Mouse (Mus musculus) MEL (cell line): ENCODE results near the gene Cdkn3. TPM values are rescaled to one million over a fixed set of nuclear protein-coding genes. Genes with fewer than 3 reads are reported as not detected.

Source experiments
- DNase-seq: peaks from one replicate; pipeline ENCODE4 v3.0.0; 2011; ENCODE audit warnings: low read depth, low spot score
- H3K27ac ChIP-seq: 2 replicates; pipeline ENCODE4 v1.5.1; 2012; ENCODE audit warnings: low read depth, mild to moderate bottlenecking, control low read depth, low read length, moderate library complexity; ENCODE audit not compliant: control insufficient read depth
- H3K27me3 ChIP-seq, 2 experiments: fragments of 150-350 bp in 1 of 2; sonication (generic) in 1 of 2; 2 replicates each; pipeline ENCODE4 v1.6.1; 2012; ENCODE audit warnings: low read length in 2 of 2, mild to moderate bottlenecking in 2 of 2, improper control_type of control experiment in 1 of 2, moderate library complexity in 1 of 2; ENCODE audit not compliant: insufficient read depth in 2 of 2, control insufficient read depth in 1 of 2
- H3K36me3 ChIP-seq, 2 experiments: 2 replicates each; pipeline ENCODE4 v1.6.1; 2012 to 2014; ENCODE audit warnings: low read length in 2 of 2, improper control_type of control experiment in 1 of 2, inconsistent platforms in 1 of 2, mild to moderate bottlenecking in 1 of 2; ENCODE audit not compliant: insufficient read depth in 2 of 2, control insufficient read depth in 1 of 2
- H3K4me1 ChIP-seq, 2 experiments: fragments of 150-350 bp in 1 of 2; sonication (generic) in 1 of 2; 2 replicates each; pipeline ENCODE4 v1.6.1; 2012; ENCODE audit warnings: low read length in 2 of 2, improper control_type of control experiment in 1 of 2, mild to moderate bottlenecking in 1 of 2; ENCODE audit not compliant: insufficient read depth in 2 of 2, control insufficient read depth in 1 of 2
- H3K4me3 ChIP-seq, 2 experiments: fragments of 150-350 bp in 1 of 2; sonication (generic) in 1 of 2; 2 replicates each; pipeline ENCODE4 v1.5.1; 2012; ENCODE audit warnings: low read depth in 2 of 2, low read length in 2 of 2, mild to moderate bottlenecking in 2 of 2, moderate library complexity in 2 of 2, control low read depth in 1 of 2, improper control_type of control experiment in 1 of 2; ENCODE audit not compliant: control insufficient read depth in 1 of 2, insufficient read depth in 1 of 2
- H3K79me2 ChIP-seq: 2 replicates; pipeline ENCODE4 v1.6.1; 2012; ENCODE audit warnings: mild to moderate bottlenecking, low read length, moderate library complexity; ENCODE audit not compliant: control insufficient read depth, poor library complexity, insufficient read depth
- H3K9ac ChIP-seq: 2 replicates; pipeline ENCODE4 v1.6.1; 2012; ENCODE audit warnings: low read depth, mild to moderate bottlenecking, control low read depth, low read length, moderate library complexity; ENCODE audit not compliant: control insufficient read depth, poor library complexity, severe bottlenecking
- H3K9me3 ChIP-seq: fragments of 150-350 bp; sonication (generic); replicated peaks from 2 replicates; pipeline ENCODE4 v1.6.1; 2012; ENCODE audit warnings: mild to moderate bottlenecking, low read length, improper control_type of control experiment, moderate library complexity; ENCODE audit not compliant: insufficient read depth
- BHLHE40 ChIP-seq: IDR thresholded peaks from 2 replicates; pipeline ENCODE4 v1.6.1; 2012; ENCODE audit warnings: low read depth, mild to moderate bottlenecking, inconsistent platforms, low read length, improper control_type of control experiment, borderline replicate concordance
- CHD1 ChIP-seq: IDR thresholded peaks from 2 replicates; pipeline ENCODE4 v1.6.1; 2012; ENCODE audit warnings: low read depth, mild to moderate bottlenecking, inconsistent platforms, low read length, improper control_type of control experiment
- CHD2 ChIP-seq: IDR thresholded peaks from 2 replicates; pipeline ENCODE4 v1.6.1; 2011; ENCODE audit warnings: low read length, improper control_type of control experiment
- CTCF ChIP-seq, 3 experiments: IDR thresholded peaks in 2 of 3; conservative IDR thresholded peaks in 1 of 3; 2 replicates each; pipeline ENCODE4 v1.5.1; 2011 to 2012; ENCODE audit warnings: low read length in 3 of 3, low read depth in 2 of 3, mild to moderate bottlenecking in 2 of 3, improper control_type of control experiment in 1 of 3, inconsistent platforms in 1 of 3, mixed read lengths in 1 of 3, moderate library complexity in 1 of 3; ENCODE audit not compliant: control insufficient read depth in 1 of 3, insufficient read depth in 1 of 3, poor library complexity in 1 of 3, severe bottlenecking in 1 of 3
- ELF1 ChIP-seq: IDR thresholded peaks from 2 replicates; pipeline ENCODE4 v1.6.1; 2014; ENCODE audit warnings: low read depth, mild to moderate bottlenecking, inconsistent platforms, low read length, improper control_type of control experiment, moderate library complexity
- EP300 ChIP-seq, 2 experiments: IDR thresholded peaks; 2 replicates each; pipeline ENCODE4 v1.6.1; 2011; ENCODE audit warnings: improper control_type of control experiment in 2 of 2, low read length in 2 of 2, low read depth in 1 of 2, mild to moderate bottlenecking in 1 of 2
- ETS1 ChIP-seq: IDR thresholded peaks from 2 replicates; pipeline ENCODE4 v1.6.1; 2012; ENCODE audit warnings: low read depth, mild to moderate bottlenecking, inconsistent platforms, low read length, improper control_type of control experiment, moderate library complexity
- GATA1 ChIP-seq: IDR thresholded peaks from 2 replicates; pipeline ENCODE4 v1.6.1; 2011; ENCODE audit warnings: low read depth, low read length, improper control_type of control experiment
- HCFC1 ChIP-seq: IDR thresholded peaks from 2 replicates; pipeline ENCODE4 v1.6.1; 2012; ENCODE audit warnings: low read depth, mild to moderate bottlenecking, inconsistent platforms, low read length, improper control_type of control experiment, moderate library complexity
- KAT2A ChIP-seq: conservative IDR thresholded peaks from 2 replicates; pipeline ENCODE4 v1.6.1; 2012; ENCODE audit warnings: low read depth, low read length, improper control_type of control experiment, inconsistent platforms
- MAZ ChIP-seq: IDR thresholded peaks from 2 replicates; pipeline ENCODE4 v1.6.1; 2012; ENCODE audit warnings: low read depth, mild to moderate bottlenecking, inconsistent platforms, low read length, improper control_type of control experiment
- MYC ChIP-seq: IDR thresholded peaks from 2 replicates; pipeline ENCODE4 v1.6.1; 2011; ENCODE audit warnings: low read depth, mild to moderate bottlenecking, low read length, improper control_type of control experiment, moderate library complexity
- NELFE ChIP-seq: IDR thresholded peaks from 2 replicates; pipeline ENCODE4 v1.6.1; 2011; ENCODE audit warnings: low read depth, low read length, improper control_type of control experiment
- NRF1 ChIP-seq: IDR thresholded peaks from 2 replicates; pipeline ENCODE4 v1.6.1; 2014; ENCODE audit warnings: low read depth, mild to moderate bottlenecking, inconsistent platforms, low read length, improper control_type of control experiment, moderate library complexity; ENCODE audit not compliant: poor library complexity, insufficient read depth, severe bottlenecking
- POLR2A ChIP-seq, 2 experiments: IDR thresholded peaks; 2 replicates each; pipeline ENCODE4 v1.6.1; 2011 to 2012; ENCODE audit warnings: low read length in 2 of 2, mild to moderate bottlenecking in 2 of 2, control low read depth in 1 of 2, improper control_type of control experiment in 1 of 2, low read depth in 1 of 2, moderate library complexity in 1 of 2; ENCODE audit not compliant: control insufficient read depth in 1 of 2, insufficient read depth in 1 of 2, poor library complexity in 1 of 2
- POLR2AphosphoS2 ChIP-seq: IDR thresholded peaks from 2 replicates; pipeline ENCODE4 v1.6.1; 2011; ENCODE audit warnings: low read length, improper control_type of control experiment
- POLR2AphosphoS5 ChIP-seq: IDR thresholded peaks from 2 replicates; pipeline ENCODE4 v1.6.1; 2012; ENCODE audit warnings: low read depth, borderline replicate concordance, mild to moderate bottlenecking, inconsistent platforms, low read length, moderate library complexity, mixed read lengths
- RAD21 ChIP-seq: IDR thresholded peaks from 2 replicates; pipeline ENCODE4 v1.6.1; 2011; ENCODE audit warnings: mild to moderate bottlenecking, low read depth, low read length, improper control_type of control experiment
- RCOR1 ChIP-seq: IDR thresholded peaks from 2 replicates; pipeline ENCODE4 v1.6.1; 2012; ENCODE audit warnings: low read depth, mild to moderate bottlenecking, inconsistent platforms, low read length, improper control_type of control experiment
- SIN3A ChIP-seq: IDR thresholded peaks from 2 replicates; pipeline ENCODE4 v1.6.1; 2012; ENCODE audit warnings: low read length, improper control_type of control experiment, inconsistent platforms
- SMC3 ChIP-seq: IDR thresholded peaks from 2 replicates; pipeline ENCODE4 v1.6.1; 2011; ENCODE audit warnings: low read depth, low read length, improper control_type of control experiment
- TBP ChIP-seq: IDR thresholded peaks from 2 replicates; pipeline ENCODE4 v1.8.0; 2011; ENCODE audit warnings: low read depth, low read length, improper control_type of control experiment
- TCF12 ChIP-seq: IDR thresholded peaks from 2 replicates; pipeline ENCODE4 v1.6.1; 2014; ENCODE audit warnings: low read depth, mild to moderate bottlenecking, inconsistent platforms, low read length, improper control_type of control experiment, moderate library complexity
- UBTF ChIP-seq: IDR thresholded peaks from 2 replicates; pipeline ENCODE4 v1.6.1; 2012; ENCODE audit warnings: low read depth, mild to moderate bottlenecking, inconsistent platforms, low read length, improper control_type of control experiment, moderate library complexity, borderline replicate concordance; ENCODE audit not compliant: insufficient read depth
- USF1 ChIP-seq: IDR thresholded peaks from 2 replicates; pipeline ENCODE4 v1.6.1; 2014; ENCODE audit warnings: low read depth, mild to moderate bottlenecking, inconsistent platforms, low read length, improper control_type of control experiment, moderate library complexity
- ZC3H11A ChIP-seq: IDR thresholded peaks from 2 replicates; pipeline ENCODE4 v1.6.1; 2012; ENCODE audit warnings: low read depth, mild to moderate bottlenecking, inconsistent platforms, low read length, improper control_type of control experiment
- ZKSCAN1 ChIP-seq: IDR thresholded peaks from 2 replicates; pipeline ENCODE4 v1.6.1; 2012; ENCODE audit warnings: low read depth, mild to moderate bottlenecking, inconsistent platforms, low read length, improper control_type of control experiment, moderate library complexity
- ZMIZ1 ChIP-seq: IDR thresholded peaks from 2 replicates; pipeline ENCODE4 v1.6.1; 2012; ENCODE audit warnings: low read depth, mild to moderate bottlenecking, inconsistent platforms, low read length, improper control_type of control experiment, moderate library complexity
- ZNF384 ChIP-seq: IDR thresholded peaks from 2 replicates; pipeline ENCODE4 v1.6.1; 2012; ENCODE audit warnings: low read depth, mild to moderate bottlenecking, inconsistent platforms, low read length, improper control_type of control experiment
- polyA plus RNA-seq, 2 experiments: library from polyadenylated mRNA; stranded (reverse) in 1 of 2; unstranded in 1 of 2; fragments of >175 nt in 1 of 2; fragments of >200 nt in 1 of 2; gene quantifications; 2 replicates each; pipeline versions ENCODE4 v1.2.1 to v1.2.4; 2012; ENCODE audit warnings: low replicate concordance in 2 of 2, low read depth in 1 of 2; ENCODE audit not compliant: insufficient read length in 2 of 2, insufficient read depth in 1 of 2, missing spikeins in 1 of 2
- total RNA-seq: library from RNA; depleted of rRNA; stranded (reverse); fragments of 300-350 nt; gene quantifications from 2 replicates; pipeline ENCODE4 v1.2.3, GENCODE M21; 2012

Gene Cdkn3
- total and polyA plus RNA-seq, 3 experiments: 15.7 to 19.6 TPM; not detected in 1

DNA sequence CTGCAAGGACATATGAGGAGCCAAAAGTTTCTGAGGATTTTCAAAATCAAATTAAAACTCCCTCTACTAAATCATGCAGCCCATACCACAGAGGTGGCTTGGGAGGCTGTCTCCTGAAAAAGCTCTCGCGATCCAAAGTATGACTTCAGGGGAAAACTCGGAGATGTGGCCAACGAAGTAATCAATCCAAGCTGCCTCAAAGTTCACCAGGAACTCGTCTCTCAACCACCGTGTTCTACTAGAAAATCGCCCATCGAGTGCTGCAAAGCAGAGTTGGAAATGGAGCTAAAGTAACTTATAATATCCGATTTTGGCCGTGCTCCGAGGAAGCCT lies 27.1 kb downstream of the Cdkn3 start:
- Histone ChIP-seq H3K9ac (peak overlapping the region; percentile 100), H3K36me3 (peaks cover 2 to 7% of the 10 kb centered on the region in 2 experiments), H3K27ac (peak overlapping the region; percentile 88), H3K4me3 (peak overlapping the region; percentile 82 to 98), H3K79me2 (peaks cover 41% of the 10 kb centered on the region), H3K9me3 (no peaks in the 10 kb centered on the region), H3K4me1 (peaks cover 2 to 16% of the 10 kb centered on the region in 2 experiments; a peak in 3 of 4 replicates), H3K27me3 (no peaks in the 10 kb centered on the region)
- TF ChIP-seq CHD1: no peak
- no peak for TF ChIP-seq TCF12
- no peak for TF ChIP-seq HCFC1
- no peak for TF ChIP-seq ZNF384
- peak; percentile 54 for DNase-seq

DNA sequence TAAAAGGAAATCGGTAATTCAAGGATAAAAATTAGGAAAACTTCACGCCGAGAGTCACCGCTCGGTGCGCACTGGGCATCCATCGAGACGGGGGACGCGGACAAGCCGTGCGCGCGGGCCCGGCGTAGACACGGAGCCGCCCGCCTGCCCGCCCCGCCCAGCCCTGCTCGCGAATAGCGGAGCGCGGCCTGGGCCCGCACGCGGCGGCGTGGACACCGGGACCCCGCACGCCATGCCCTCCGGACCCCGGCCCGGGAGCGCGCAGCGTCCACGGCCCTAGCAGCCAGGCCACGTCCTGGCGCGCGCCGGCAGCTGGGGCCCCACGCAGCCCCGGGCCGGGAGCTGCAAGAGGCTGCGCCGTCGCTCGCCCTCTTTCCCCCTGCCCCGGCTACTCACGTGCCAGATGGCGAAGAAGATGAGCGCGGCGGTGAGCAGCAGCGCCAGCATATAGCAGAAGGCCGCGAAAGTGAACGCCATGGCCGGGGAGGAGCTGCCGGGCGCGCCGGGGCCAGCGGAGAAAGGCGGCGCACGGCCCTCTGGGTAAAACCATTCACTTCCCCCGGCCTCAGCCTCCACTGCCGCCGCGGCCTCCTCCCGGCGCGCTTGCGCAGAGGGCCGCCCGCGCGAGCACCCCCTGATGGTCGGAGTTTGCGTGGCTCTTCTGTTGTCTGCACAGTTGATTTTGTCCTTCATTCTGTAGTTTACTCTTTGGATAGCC lies 27.6 kb downstream of the Cdkn3 start, which contains the start of gene Cnih1:
Gene Cnih1, minus strand, starts transcription at position 625 of the 718 bp plus-strand sequence.
- H3K4me1 ChIP-seq: peaks cover 2 to 16% of the 10 kb centered on the region in 2 experiments; a peak in 3 of 4 replicates
- peaks cover 2 to 4% of the 10 kb centered on the region in 2 experiments; a peak in 3 of 4 replicates for H3K36me3 ChIP-seq
- peak within 1 kb of the TSS; percentile 82 to 98 for H3K4me3 ChIP-seq
- H3K27me3 ChIP-seq: no peaks in the 10 kb centered on the region
- peak within 1 kb of the TSS; percentile 100 for H3K9ac ChIP-seq
- H3K9me3 ChIP-seq: no peaks in the 10 kb centered on the region
- peaks cover 39% of the 10 kb centered on the region for H3K79me2 ChIP-seq
- peak within 1 kb of the TSS; percentile 88 for H3K27ac ChIP-seq
- peak; percentile 94 for DNase-seq
- TF ChIP-seq ETS1: 0 out of 2 replicates have a peak, but pooled peaks have one; percentile 20
- TF ChIP-seq NRF1: peak; percentile 96
- TF ChIP-seq ZNF384: no peak
- peak; percentile 34; the same call in 1 of the 2 replicates for TF ChIP-seq USF1
- no peak; the same call in 1 of the 2 replicates for TF ChIP-seq BHLHE40
- no peak for TF ChIP-seq POLR2AphosphoS5
- TF ChIP-seq KAT2A: peak; percentile 51; the same call in 1 of the 2 replicates
- TF ChIP-seq MYC: peak; percentile 30; the same call in 1 of the 2 replicates
- no peak; the same call in 1 of the 2 replicates for TF ChIP-seq ELF1
- TF ChIP-seq ZMIZ1: peak; percentile 75
- TF ChIP-seq RCOR1: peak; percentile 35; the same call in 1 of the 2 replicates
- no peak for TF ChIP-seq RAD21
- TF ChIP-seq TCF12: peak; percentile 60; the same call in 1 of the 2 replicates
- TF ChIP-seq GATA1: no peak
- TF ChIP-seq UBTF: 0 out of 2 replicates have a peak, but pooled peaks have one; percentile 75
- peak; percentile 75 to 78; a peak in 3 of 4 replicates for TF ChIP-seq POLR2A (IDR thresholded peaks at IDR 0.05; ENCODE audit: control insufficient read depth in 1 of 2, insufficient read depth in 1 of 2, low read depth in 1 of 2, low read length in 2 of 2, poor library complexity in 1 of 2)
- 0 out of 2 replicates have a peak, but pooled peaks have one; percentile 23 for TF ChIP-seq TBP
- TF ChIP-seq EP300 (IDR thresholded peaks at IDR 0.05; ENCODE audit: low read depth in 1 of 2, low read length in 2 of 2): peak in 1 of 2 experiments; percentile 33; a peak in 1 of 4 replicates
- TF ChIP-seq ZKSCAN1: no peak
- TF ChIP-seq SIN3A: peak; percentile 34; the same call in 1 of the 2 replicates
- TF ChIP-seq ZC3H11A: no peak
- peak; percentile 56; the same call in 1 of the 2 replicates for TF ChIP-seq MAZ
- peak; percentile 91 for TF ChIP-seq NELFE
- TF ChIP-seq SMC3: 0 out of 2 replicates have a peak, but pooled peaks have one; percentile 13
- TF ChIP-seq CHD2: no peak
- peak; percentile 57 to 81 (median 76) for TF ChIP-seq CTCF (IDR thresholded peaks at IDR 0.05 in 2 of 3, conservative IDR thresholded peaks at IDR 0.05 in 1 of 3; ENCODE audit: control insufficient read depth in 1 of 3, insufficient read depth in 1 of 3, low read depth in 2 of 3, low read length in 3 of 3, poor library complexity in 1 of 3, severe bottlenecking in 1 of 3)
- TF ChIP-seq POLR2AphosphoS2: peak; percentile 77
